Mouse (Mus musculus) CH12.LX (cell line): ENCODE measurements around the gene Atp5l. TPM values are rescaled to one million over a fixed set of nuclear protein-coding genes. Genes with fewer than 3 reads are reported as not detected.

ENCODE experiments used
- DNase-seq: peaks from one replicate; pipeline ENCODE4 v3.0.0-alpha.2; 2013; ENCODE audit errors: extremely low read depth
- H3K27ac ChIP-seq: 2 replicates; pipeline ENCODE4 v1.5.1; 2012; ENCODE audit warnings: low read depth, mild to moderate bottlenecking, control low read depth, moderate library complexity; ENCODE audit not compliant: insufficient read depth
- H3K27me3 ChIP-seq: replicated peaks from 2 replicates; pipeline ENCODE3; 2012; ENCODE audit warnings: inconsistent platforms
- H3K36me3 ChIP-seq, 2 experiments: replicated peaks in 1 of 2; 2 replicates each; pipeline versions ENCODE3 to v1.6.1; 2012; ENCODE audit warnings: inconsistent platforms in 1 of 2, low read length in 1 of 2, mild to moderate bottlenecking in 1 of 2, mixed read lengths in 1 of 2, moderate library complexity in 1 of 2; ENCODE audit not compliant: control insufficient read depth in 1 of 2, insufficient read depth in 1 of 2
- H3K4me1 ChIP-seq, 2 experiments: 2 replicates each; pipeline ENCODE4 v1.6.1; 2012; ENCODE audit warnings: inconsistent platforms in 1 of 2, moderate library complexity in 1 of 2; ENCODE audit not compliant: insufficient read depth in 2 of 2, control insufficient read depth in 1 of 2
- H3K4me2 ChIP-seq: 2 replicates; pipeline ENCODE4 v1.6.1; 2012; ENCODE audit warnings: low read depth, mild to moderate bottlenecking, control low read depth; ENCODE audit not compliant: poor library complexity, insufficient read depth, severe bottlenecking
- H3K4me3 ChIP-seq, 3 experiments: fragments of 150-350 bp in 1 of 3; sonication (generic) in 1 of 3; replicated peaks in 1 of 3; 2 replicates each; pipeline versions ENCODE3 to v1.5.1; 2011 to 2012; ENCODE audit warnings: low read depth in 2 of 3, low read length in 2 of 3, mild to moderate bottlenecking in 2 of 3, moderate library complexity in 2 of 3, control low read depth in 1 of 3, improper control_type of control experiment in 1 of 3, inconsistent platforms in 1 of 3, mixed read lengths in 1 of 3; ENCODE audit not compliant: poor library complexity in 1 of 3
- H3K79me2 ChIP-seq: replicated peaks from 2 replicates; pipeline ENCODE4 v1.6.1; 2012; ENCODE audit warnings: mild to moderate bottlenecking, moderate library complexity; ENCODE audit not compliant: control insufficient read depth, poor library complexity, insufficient read depth, severe bottlenecking; ENCODE audit errors: extremely low read depth
- H3K9ac ChIP-seq: 2 replicates; pipeline ENCODE4 v1.6.1; 2012; ENCODE audit warnings: low read depth, mild to moderate bottlenecking, control low read depth, moderate library complexity; ENCODE audit not compliant: insufficient read depth
- H3K9me3 ChIP-seq: replicated peaks from 2 replicates; pipeline ENCODE3; 2012; ENCODE audit warnings: low read length, inconsistent platforms, mixed read lengths
- BHLHE40 ChIP-seq: IDR thresholded peaks from 2 replicates; pipeline ENCODE4 v1.6.1; 2011; ENCODE audit warnings: mild to moderate bottlenecking, low read depth, low read length, improper control_type of control experiment
- CHD1 ChIP-seq: IDR thresholded peaks from 2 replicates; pipeline ENCODE4 v1.6.1; 2012; ENCODE audit warnings: low read depth, low read length, improper control_type of control experiment, inconsistent platforms
- CHD2 ChIP-seq: IDR thresholded peaks from 2 replicates; pipeline ENCODE4 v1.6.1; 2011; ENCODE audit warnings: low read length, improper control_type of control experiment
- CTCF ChIP-seq, 2 experiments: IDR thresholded peaks in 1 of 2; conservative IDR thresholded peaks in 1 of 2; 2 replicates each; pipeline ENCODE4 v1.5.1; 2011 to 2012; ENCODE audit warnings: low read depth in 2 of 2, low read length in 2 of 2, improper control_type of control experiment in 1 of 2, inconsistent platforms in 1 of 2, mild to moderate bottlenecking in 1 of 2, moderate library complexity in 1 of 2
- E2F4 ChIP-seq: IDR thresholded peaks from 2 replicates; pipeline ENCODE4 v1.6.1; 2011; ENCODE audit warnings: low read depth, low read length, improper control_type of control experiment; ENCODE audit not compliant: insufficient replicate concordance
- ELF1 ChIP-seq: IDR thresholded peaks from 2 replicates; pipeline ENCODE4 v1.6.1; 2014; ENCODE audit warnings: low read depth, mild to moderate bottlenecking, inconsistent platforms, low read length, improper control_type of control experiment
- EP300 ChIP-seq: IDR thresholded peaks from 2 replicates; pipeline ENCODE4 v1.6.1; 2011; ENCODE audit warnings: low read length, improper control_type of control experiment
- ETS1 ChIP-seq: conservative IDR thresholded peaks from 2 replicates; pipeline ENCODE4 v1.6.1; 2012; ENCODE audit warnings: low read depth, mild to moderate bottlenecking, inconsistent platforms, low read length, improper control_type of control experiment, moderate library complexity
- GABPA ChIP-seq: IDR thresholded peaks from 2 replicates; pipeline ENCODE4 v1.6.1; 2012; ENCODE audit warnings: low read depth, low read length, improper control_type of control experiment, inconsistent platforms; ENCODE audit not compliant: insufficient replicate concordance
- HCFC1 ChIP-seq: IDR thresholded peaks from 2 replicates; pipeline ENCODE4 v1.6.1; 2012; ENCODE audit warnings: low read depth, mild to moderate bottlenecking, inconsistent platforms, low read length, improper control_type of control experiment
- IRF4 ChIP-seq: IDR thresholded peaks from 2 replicates; pipeline ENCODE4 v1.6.1; 2014; ENCODE audit warnings: low read depth, mild to moderate bottlenecking, inconsistent platforms, low read length, improper control_type of control experiment
- JUN ChIP-seq: IDR thresholded peaks from 2 replicates; pipeline ENCODE4 v1.6.1; 2011; ENCODE audit warnings: low read depth, mild to moderate bottlenecking, low read length, improper control_type of control experiment, moderate library complexity; ENCODE audit not compliant: insufficient read depth
- JUND ChIP-seq: conservative IDR thresholded peaks from 2 replicates; pipeline ENCODE4 v1.6.1; 2011; ENCODE audit warnings: low read depth, low read length, improper control_type of control experiment
- MAFK ChIP-seq: IDR thresholded peaks from 2 replicates; pipeline ENCODE4 v1.6.1; 2011; ENCODE audit warnings: low read length, improper control_type of control experiment; ENCODE audit not compliant: insufficient replicate concordance
- MAX ChIP-seq: IDR thresholded peaks from 2 replicates; pipeline ENCODE4 v1.6.1; 2011; ENCODE audit warnings: low read length, improper control_type of control experiment
- MEF2A ChIP-seq: IDR thresholded peaks from 2 replicates; pipeline ENCODE4 v1.6.1; 2014; ENCODE audit warnings: low read depth, mild to moderate bottlenecking, inconsistent platforms, low read length, improper control_type of control experiment, borderline replicate concordance
- NELFE ChIP-seq: IDR thresholded peaks from 2 replicates; pipeline ENCODE4 v1.6.1; 2011; ENCODE audit warnings: low read depth, low read length, improper control_type of control experiment
- NRF1 ChIP-seq: IDR thresholded peaks from 2 replicates; pipeline ENCODE4 v1.6.1; 2014; ENCODE audit warnings: low read depth, mild to moderate bottlenecking, inconsistent platforms, low read length, improper control_type of control experiment, moderate library complexity
- PAX5 ChIP-seq: IDR thresholded peaks from 2 replicates; pipeline ENCODE4 v1.6.1; 2012; ENCODE audit warnings: low read length, inconsistent platforms, mixed read lengths
- RCOR1 ChIP-seq: conservative IDR thresholded peaks from 2 replicates; pipeline ENCODE4 v1.6.1; 2012; ENCODE audit warnings: low read depth, mild to moderate bottlenecking, inconsistent platforms, low read length, improper control_type of control experiment
- SIN3A ChIP-seq: IDR thresholded peaks from 2 replicates; pipeline ENCODE4 v1.6.1; 2012; ENCODE audit warnings: low read length, improper control_type of control experiment, inconsistent platforms
- SMC3 ChIP-seq: IDR thresholded peaks from 2 replicates; pipeline ENCODE4 v1.6.1; 2011; ENCODE audit warnings: low read depth, low read length, improper control_type of control experiment
- TCF12 ChIP-seq: IDR thresholded peaks from 2 replicates; pipeline ENCODE4 v1.6.1; 2014; ENCODE audit warnings: low read depth, mild to moderate bottlenecking, inconsistent platforms, low read length, improper control_type of control experiment
- UBTF ChIP-seq: IDR thresholded peaks from 2 replicates; pipeline ENCODE4 v1.6.1; 2012; ENCODE audit warnings: low read depth, mild to moderate bottlenecking, inconsistent platforms, low read length, improper control_type of control experiment, moderate library complexity
- ZMIZ1 ChIP-seq: IDR thresholded peaks from 2 replicates; pipeline ENCODE4 v1.6.1; 2012; ENCODE audit warnings: low read depth, mild to moderate bottlenecking, inconsistent platforms, low read length, improper control_type of control experiment
- ZNF384 ChIP-seq: IDR thresholded peaks from 2 replicates; pipeline ENCODE4 v1.6.1; 2012; ENCODE audit warnings: low read depth, low read length, improper control_type of control experiment, inconsistent platforms
- dilution Hi-C: fragments of 300-500 bp; cut with MboI; formaldehyde crosslinking; loops from 2 replicates; pipeline ENCODE4 v1.14.3; 2020; ENCODE audit warnings: low sequenced_read_pairs; ENCODE audit not compliant: extremely low pct_unique_long_range_greater_than_20kb, extremely low pct_ligation_motif_present
- in situ Hi-C: fragments of 300-500 bp; cut with MboI; formaldehyde crosslinking; loops from 3 replicates; pipeline ENCODE4 v1.14.3; 2019; ENCODE audit warnings: low sequenced_read_pairs, low pct_ligation_motif_present, low pct_unique_long_range_greater_than_20kb, mixed read lengths
- polyA plus RNA-seq: library from polyadenylated mRNA; unstranded; fragments of >175 nt; gene quantifications from 2 replicates; pipeline ENCODE4 v1.2.1, GENCODE M21; 2012; ENCODE audit warnings: low read depth; ENCODE audit not compliant: insufficient read length
- total RNA-seq, 2 experiments: library from RNA; depleted of rRNA; stranded (reverse); fragments of 300-350 nt in 1 of 2; fragments of >200 nt in 1 of 2; gene quantifications; 2 replicates each; pipeline ENCODE4 v1.2.3; 2012 to 2014

Atp5l gene
- total and polyA plus RNA-seq, 3 experiments, result 277 to 720 (median 490) TPM

DNA sequence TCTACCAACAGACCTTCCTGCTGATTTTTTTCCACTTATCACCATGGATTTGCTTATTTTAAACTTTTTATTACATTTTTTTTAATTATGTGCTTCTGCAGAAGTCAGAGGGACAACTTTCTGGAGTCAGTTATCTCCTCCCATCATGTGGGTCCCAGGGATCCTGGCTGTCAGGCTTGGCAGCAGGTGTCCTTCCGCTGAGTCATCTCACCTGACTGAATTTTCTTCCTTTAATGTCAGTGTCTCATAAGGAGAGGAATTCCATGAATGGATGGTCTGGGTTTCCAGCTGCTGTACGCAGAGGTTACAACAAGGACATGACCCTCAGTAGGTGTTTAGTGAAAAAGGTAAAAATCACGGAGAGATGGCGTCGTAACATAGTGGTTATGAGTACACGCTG, 29.3 kb downstream of the Atp5l start:
- Histone ChIP-seq H3K4me2 (no peak overlapping the region), H3K9ac (no peak overlapping the region), H3K9me3 (no peaks in the 10 kb centered on the region), H3K4me1 (peaks cover 6 to 26% of the 10 kb centered on the region in 2 experiments; a peak in 3 of 4 replicates), H3K36me3 (no peaks in the 10 kb centered on the region), H3K79me2 (no peaks in the 10 kb centered on the region), H3K4me3 (no peak overlapping the region), H3K27me3 (no peaks in the 10 kb centered on the region), H3K27ac (no peak overlapping the region)
- dilution Hi-C loops (no loop called here), in situ Hi-C loops (no loop called here)
- DNase-seq, result no peak
- no peak for TF ChIP-seq ZMIZ1
- TF ChIP-seq NELFE, result no peak
- no peak for TF ChIP-seq CTCF (conservative IDR thresholded peaks at IDR 0.05 in 1 of 2, IDR thresholded peaks at IDR 0.05 in 1 of 2; ENCODE audit: low read depth in 2 of 2, low read length in 2 of 2)
- no peak for TF ChIP-seq NRF1
- no peak for TF ChIP-seq PAX5
- no peak for TF ChIP-seq CHD1
- no peak for TF ChIP-seq HCFC1
- TF ChIP-seq RCOR1, result no peak
- no peak for TF ChIP-seq JUND
- TF ChIP-seq ETS1, result no peak
- TF ChIP-seq ZNF384, result no peak
- TF ChIP-seq MAFK, result no peak
- TF ChIP-seq SMC3, result no peak
- no peak for TF ChIP-seq GABPA
- no peak for TF ChIP-seq BHLHE40
- no peak for TF ChIP-seq CHD2
- TF ChIP-seq SIN3A, result no peak

- TF ChIP-seq NELFE, result no peak
- TF ChIP-seq MEF2A, result no peak
- no peak for TF ChIP-seq SIN3A
- no peak for TF ChIP-seq ZNF384
- no peak for TF ChIP-seq TCF12
- no peak for TF ChIP-seq IRF4
- TF ChIP-seq MAX, result no peak
- TF ChIP-seq CTCF (conservative IDR thresholded peaks at IDR 0.05 in 1 of 2, IDR thresholded peaks at IDR 0.05 in 1 of 2; ENCODE audit: low read depth in 2 of 2, low read length in 2 of 2), result no peak
- TF ChIP-seq ELF1, result no peak
- no peak for TF ChIP-seq JUN
- TF ChIP-seq EP300, result no peak
- TF ChIP-seq E2F4, result no peak
- TF ChIP-seq RCOR1, result no peak
- TF ChIP-seq UBTF, result no peak
- H3K27ac ChIP-seq, result no peak overlapping the region
- H3K9me3 ChIP-seq, result no peaks in the 10 kb centered on the region
- no peak overlapping the region for H3K9ac ChIP-seq
- no peak for DNase-seq
- H3K4me3 ChIP-seq, result no peak overlapping the region
- H3K36me3 ChIP-seq, result no peaks in the 10 kb centered on the region
- H3K4me2 ChIP-seq, result no peak overlapping the region
- H3K4me1 ChIP-seq, result peaks cover 6 to 26% of the 10 kb centered on the region in 2 experiments; a peak in 3 of 4 replicates
- no peaks in the 10 kb centered on the region for H3K79me2 ChIP-seq
- in situ Hi-C loops (no loop called here), dilution Hi-C loops (no loop called here)
- no peaks in the 10 kb centered on the region for H3K27me3 ChIP-seq
Observed at GRCm38 (mm10) chr9:44890122-44890521, 30.4 kb downstream of the Atp5l start.
